Mouse (Mus musculus) B cell, adult 62 days (primary cell): ENCODE measurements around the gene Neurog2. TPM values are rescaled to one million over a fixed set of nuclear protein-coding genes. Genes with fewer than 3 reads are reported as not detected.

Experiments
- total RNA-seq: library from RNA; stranded (reverse); gene quantifications from 4 replicates; pipeline ENCODE4 v1.2.4, GENCODE M21; 2023

The Neurog2 gene
- total RNA-seq: not detected in 4 replicates

DNA sequence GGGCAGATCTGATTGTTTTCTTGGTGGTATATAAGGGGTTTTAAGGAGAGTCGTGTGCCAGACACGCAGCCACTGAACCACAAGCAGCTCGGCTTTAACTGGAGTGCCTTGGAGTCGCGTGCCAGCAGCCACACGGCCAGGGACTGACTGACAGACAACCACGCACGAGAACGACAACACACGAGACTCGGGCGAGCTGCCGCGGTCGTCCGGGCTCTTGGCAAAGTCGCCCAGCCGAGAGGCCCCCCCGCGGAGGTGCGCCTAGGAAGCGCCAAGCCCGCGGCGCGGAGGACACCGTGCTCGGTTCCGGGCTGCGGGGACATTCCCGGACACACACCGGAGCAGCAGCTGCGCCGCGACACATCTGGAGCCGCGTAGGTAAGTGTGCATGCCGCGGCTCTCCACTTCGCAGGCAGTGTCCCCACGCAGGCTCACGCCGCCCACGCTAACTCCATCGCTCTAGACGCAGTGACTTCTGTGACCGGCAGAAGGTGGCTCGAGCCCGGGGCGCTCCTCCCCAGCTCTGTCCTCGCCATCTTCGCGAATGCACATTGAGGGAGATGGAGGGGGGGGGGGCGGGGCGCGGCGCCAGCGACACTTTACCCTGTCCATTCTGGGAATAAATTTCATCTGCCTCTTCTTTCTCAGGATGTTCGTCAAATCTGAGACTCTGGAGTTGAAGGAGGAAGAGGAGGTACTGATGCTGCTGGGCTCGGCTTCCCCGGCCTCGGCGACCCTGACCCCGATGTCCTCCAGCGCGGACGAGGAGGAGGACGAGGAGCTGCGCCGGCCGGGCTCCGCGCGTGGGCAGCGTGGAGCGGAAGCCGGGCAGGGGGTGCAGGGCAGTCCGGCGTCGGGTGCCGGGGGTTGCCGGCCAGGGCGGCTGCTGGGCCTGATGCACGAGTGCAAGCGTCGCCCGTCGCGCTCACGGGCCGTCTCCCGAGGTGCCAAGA, at the start of gene Neurog2:
Gene Neurog2 (plus strand): TSS at position 56 of the 953 bp plus-strand sequence.

Other genes starting within 250 kb of the Neurog2 start
- gene Ank2, start 133.8 kb upstream of the Neurog2 start, total RNA-seq: 0.23 to 0.67 TPM (median 0.26 TPM) in 4 replicates
- gene Larp7, start 79.8 kb upstream of the Neurog2 start, total RNA-seq: 38.8 to 45.9 TPM (median 42.1 TPM) in 4 replicates
- gene Zgrf1, start 79.6 kb upstream of the Neurog2 start, total RNA-seq: 9.6 to 10.8 TPM (median 10.1 TPM) in 4 replicates
- gene Alpk1, start 147.4 kb downstream of the Neurog2 start, total RNA-seq: 8.2 to 15.1 TPM (median 10.8 TPM) in 4 replicates
- gene Tifa, start 156.7 kb downstream of the Neurog2 start, total RNA-seq: 20.8 to 25.8 TPM (median 22.1 TPM) in 4 replicates
- gene Ap1ar, start 204.4 kb downstream of the Neurog2 start, total RNA-seq: 36.4 to 45.2 TPM (median 36.6 TPM) in 4 replicates